Mouse (Mus musculus) right cerebral cortex, postnatal 10 days (tissue): ENCODE results near the gene Trcg1.

Experiments used
- DNase-seq, 2 experiments: peaks; one replicate each; pipeline ENCODE4 v3.0.0; 2021; ENCODE audit warnings: low spot score in 2 of 2

Trcg1 gene

GRCm38 (mm10) chr9:57295666-57296065 is 59.3 kb downstream of the Trcg1 start:
- DNase-seq = no peak

- DNase-seq = no peak
Measured at GRCm38 (mm10) chr9:57296277-57296676, 59.9 kb downstream of the Trcg1 start.

GRCm38 (mm10) chr9:57297938-57298337 is 61.6 kb downstream of the Trcg1 start:
- DNase-seq = no peak
